Mouse (Mus musculus) embryonic facial prominence, embryonic 13.5 days (tissue): Measurements from ENCODE around the gene Foxp4. TPM values are rescaled to one million over a fixed set of nuclear protein-coding genes. Genes with fewer than 3 reads are reported as not detected.

Source experiments
- ATAC-seq: fragments of 200-750 bp; cut with Nextera tagmentation; 2 replicates; pipeline ENCODE4 v1.8.0; 2017; ENCODE audit warnings: low read depth; ENCODE audit not compliant: insufficient number of reproducible peaks, insufficient read depth, low FRiP score, low TSS enrichment
- H3K27ac ChIP-seq: fragments of 300-500 bp; sonication (generic); 2 replicates; pipeline ENCODE4 v1.5.1; 2015; ENCODE audit warnings: moderate library complexity, mild to moderate bottlenecking, inconsistent platforms
- H3K27me3 ChIP-seq: fragments of 300-500 bp; sonication (generic); 2 replicates; pipeline ENCODE4 v1.6.1; 2015; ENCODE audit warnings: mild to moderate bottlenecking, inconsistent platforms
- H3K36me3 ChIP-seq: fragments of 300-500 bp; sonication (generic); 2 replicates; pipeline ENCODE4 v1.6.1; 2015; ENCODE audit warnings: mild to moderate bottlenecking, inconsistent platforms
- H3K4me1 ChIP-seq: fragments of 300-500 bp; sonication (generic); 2 replicates; pipeline ENCODE4 v1.6.1; 2015; ENCODE audit warnings: inconsistent platforms
- H3K4me2 ChIP-seq: fragments of 300-500 bp; sonication (generic); 2 replicates; pipeline ENCODE4 v1.6.1; 2015; ENCODE audit warnings: moderate library complexity, mild to moderate bottlenecking, inconsistent platforms
- H3K4me3 ChIP-seq: fragments of 300-500 bp; sonication (generic); 2 replicates; pipeline ENCODE4 v1.5.1; 2015; ENCODE audit warnings: mild to moderate bottlenecking, inconsistent platforms
- H3K9ac ChIP-seq: fragments of 300-500 bp; sonication (generic); 2 replicates; pipeline ENCODE4 v1.6.1; 2015; ENCODE audit warnings: mild to moderate bottlenecking, inconsistent platforms
- H3K9me3 ChIP-seq: fragments of 300-500 bp; sonication (generic); 2 replicates; pipeline ENCODE4 v1.6.1; 2016; ENCODE audit warnings: inconsistent platforms
- WGBS: fragments of 180-500 bp; shearing (Covaris S2); methylation state at CpG from one replicate; pipeline ENCODE4 v1.1.7; 2015; ENCODE audit warnings: mixed read lengths; 5-methylcytosine and 5-hydroxymethylcytosine counted together
- polyA plus RNA-seq: library from polyadenylated mRNA; unstranded; fragments of >200 nt; fragmentation: Nextera tagmentation; extraction: Ambion mirVana; gene quantifications from 2 replicates; pipeline ENCODE4 v1.2.1, GENCODE M21; 2015

Gene Foxp4
- 18.9 and 19.8 TPM in 2 replicates for polyA plus RNA-seq

GRCm38 (mm10) chr17:47924383-47925339, at the start of gene Foxp4:
Foxp4 (minus strand) TSS chr17:47924645.
- Histone ChIP-seq H3K4me1 (peaks cover 39% of the 10 kb centered on the region), H3K4me3 (peak within 1 kb of the TSS; percentile 97), H3K36me3 (peaks cover 4% of the 10 kb centered on the region; the same call in 1 of the 2 replicates), H3K27ac (peak within 1 kb of the TSS; percentile 91), H3K4me2 (peak within 1 kb of the TSS; percentile 91), H3K27me3 (peaks cover 4% of the 10 kb centered on the region; the same call in 1 of the 2 replicates), H3K9me3 (no peaks in the 10 kb centered on the region), H3K9ac (peak within 1 kb of the TSS; percentile 95)
- WGBS: under 1% methylated on average over 84 of the region's 91 CpGs
- peak; percentile 83 for ATAC-seq

- Histone ChIP-seq H3K9ac (peak overlapping the region; percentile 61), H3K27ac (peak overlapping the region; percentile 91), H3K4me1 (peaks cover 42% of the 10 kb centered on the region), H3K4me3 (peak overlapping the region; percentile 39), H3K36me3 (no peaks in the 10 kb centered on the region), H3K4me2 (peak overlapping the region; percentile 68), H3K27me3 (peaks cover 24% of the 10 kb centered on the region), H3K9me3 (no peaks in the 10 kb centered on the region)
- WGBS: 3% methylated on average over 61 of the region's 61 CpGs
- ATAC-seq: no peak
Observed at GRCm38 (mm10) chr17:47973563-47974472, 49.4 kb upstream of the Foxp4 start.

- Histone ChIP-seq H3K4me2 (no peak overlapping the region), H3K27ac (no peak overlapping the region), H3K4me3 (no peak overlapping the region), H3K27me3 (no peaks in the 10 kb centered on the region), H3K9me3 (no peaks in the 10 kb centered on the region), H3K9ac (no peak overlapping the region), H3K4me1 (peaks cover 11% of the 10 kb centered on the region), H3K36me3 (no peaks in the 10 kb centered on the region)
- no peak; the same call in 1 of the 2 replicates for ATAC-seq
- 52% methylated on average over 10 of the region's 12 CpGs for WGBS
Observed at GRCm38 (mm10) chr17:47965885-47966505, 41.5 kb upstream of the Foxp4 start.

DNA sequence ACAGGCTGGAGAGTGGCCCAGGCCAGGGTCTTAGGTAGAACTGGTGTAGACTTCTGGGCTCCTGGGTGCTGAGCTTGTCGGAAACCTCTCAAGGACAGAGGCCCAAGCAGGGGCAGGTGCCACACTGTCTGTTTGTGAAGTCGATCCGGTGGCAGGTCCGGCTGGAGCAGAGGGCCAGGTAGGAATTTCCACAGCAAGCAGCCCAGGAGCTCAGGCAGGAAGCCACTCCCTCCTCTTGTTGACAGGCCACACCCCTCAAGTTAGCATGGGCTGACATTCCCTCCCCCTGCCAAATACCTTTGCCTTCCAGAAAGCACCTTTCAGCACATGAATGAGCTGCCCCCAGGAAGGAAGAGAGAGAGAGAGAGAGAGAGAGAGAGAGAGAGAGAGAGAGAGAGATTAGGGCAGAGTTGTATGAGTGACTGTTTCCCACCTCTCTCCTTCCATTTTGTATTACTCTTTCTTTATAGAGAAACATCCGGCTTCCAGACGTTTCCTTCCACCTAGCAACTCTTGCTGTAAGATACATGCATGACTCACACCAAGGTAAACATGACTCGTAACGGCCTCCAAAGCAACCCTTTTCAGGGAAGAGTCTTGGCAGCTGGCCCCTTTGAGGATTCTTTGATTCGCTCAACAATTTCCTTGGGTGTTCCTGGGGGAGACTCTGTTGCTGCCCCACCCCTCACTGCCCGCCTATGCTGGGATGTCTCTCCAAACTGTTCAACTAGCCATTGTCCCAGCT, 33.8 kb upstream of the Foxp4 start:
- peaks cover 20% of the 10 kb centered on the region for H3K4me1 ChIP-seq
- H3K36me3 ChIP-seq: no peaks in the 10 kb centered on the region
- peaks cover 8% of the 10 kb centered on the region for H3K27me3 ChIP-seq
- H3K9ac ChIP-seq: no peak overlapping the region
- no peak overlapping the region for H3K27ac ChIP-seq
- H3K4me3 ChIP-seq: no peak overlapping the region
- H3K4me2 ChIP-seq: no peak overlapping the region
- 38% methylated on average over 10 of the region's 10 CpGs for WGBS
- H3K9me3 ChIP-seq: no peaks in the 10 kb centered on the region
- ATAC-seq: no peak

GRCm38 (mm10) chr17:47956486-47956885, 32.0 kb upstream of the Foxp4 start:
- Histone ChIP-seq H3K27me3 (peaks cover 20% of the 10 kb centered on the region), H3K9me3 (no peaks in the 10 kb centered on the region), H3K9ac (no peak overlapping the region), H3K4me1 (peaks cover 36% of the 10 kb centered on the region), H3K36me3 (no peaks in the 10 kb centered on the region), H3K4me2 (no peak overlapping the region), H3K27ac (no peak overlapping the region), H3K4me3 (no peak overlapping the region)
- ATAC-seq: no peak
- WGBS: 91% methylated on average over 8 of the region's 8 CpGs

GRCm38 (mm10) chr17:47955054-47955741, 30.8 kb upstream of the Foxp4 start:
- no peak for ATAC-seq
- Histone ChIP-seq H3K27ac (no peak overlapping the region), H3K4me2 (no peak overlapping the region), H3K36me3 (no peaks in the 10 kb centered on the region), H3K4me1 (peaks cover 38% of the 10 kb centered on the region), H3K27me3 (peaks cover 23% of the 10 kb centered on the region), H3K9ac (no peak overlapping the region), H3K9me3 (no peaks in the 10 kb centered on the region), H3K4me3 (no peak overlapping the region)
- WGBS: 60% methylated on average over 12 of the region's 12 CpGs

- H3K9ac ChIP-seq: 0 out of 2 replicates have a peak overlapping the region, but pooled peaks have one; percentile 16
Observed at GRCm38 (mm10) chr17:47953231-47953630, 28.8 kb upstream of the Foxp4 start.

GRCm38 (mm10) chr17:47952368-47953081, 28.1 kb upstream of the Foxp4 start:
- no peaks in the 10 kb centered on the region for H3K36me3 ChIP-seq
- H3K4me1 ChIP-seq: peaks cover 29% of the 10 kb centered on the region
- peak overlapping the region; percentile 44 for H3K4me2 ChIP-seq
- no peaks in the 10 kb centered on the region for H3K9me3 ChIP-seq
- H3K9ac ChIP-seq: no peak overlapping the region
- no peak; the same call in 1 of the 2 replicates for ATAC-seq
- peak overlapping the region; percentile 29; the same call in 1 of the 2 replicates for H3K27ac ChIP-seq
- peaks cover 26% of the 10 kb centered on the region for H3K27me3 ChIP-seq
- no peak overlapping the region for H3K4me3 ChIP-seq
- WGBS: 10% methylated on average over 12 of the region's 12 CpGs

More at GRCm38 (mm10) chr17:47953231-47953630, 28.8 kb upstream of the Foxp4 start:
- Histone ChIP-seq H3K4me3 (no peak overlapping the region), H3K4me1 (peaks cover 34% of the 10 kb centered on the region), H3K27ac (0 out of 2 replicates have a peak overlapping the region, but pooled peaks have one; percentile 17), H3K4me2 (no peak overlapping the region), H3K36me3 (no peaks in the 10 kb centered on the region), H3K9me3 (no peaks in the 10 kb centered on the region), H3K27me3 (peaks cover 26% of the 10 kb centered on the region)
- no peak for ATAC-seq
- 26% methylated on average over 5 of the region's 5 CpGs for WGBS

DNA sequence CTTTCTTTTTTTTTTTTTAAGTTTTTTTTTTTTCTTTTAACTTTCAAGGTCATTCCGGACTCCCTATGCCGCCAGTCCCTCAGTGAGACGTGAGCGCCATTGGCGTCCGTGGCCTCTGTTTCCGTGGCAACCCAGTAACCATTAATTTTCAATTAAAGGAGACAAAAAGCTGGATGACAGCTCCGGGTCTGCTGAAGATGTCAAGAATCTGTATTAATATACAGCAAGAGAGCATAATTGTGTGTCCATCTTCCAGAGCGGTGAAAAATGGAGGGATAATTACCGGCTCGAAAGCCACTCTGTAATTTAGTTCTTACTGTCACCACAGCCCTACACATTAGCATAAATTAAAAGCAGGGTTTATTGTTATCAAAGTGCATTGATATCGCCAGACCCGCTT, 27.0 kb upstream of the Foxp4 start:
- ATAC-seq: no peak
- Histone ChIP-seq H3K4me2 (no peak overlapping the region), H3K4me3 (no peak overlapping the region), H3K36me3 (no peaks in the 10 kb centered on the region), H3K9me3 (no peaks in the 10 kb centered on the region), H3K27ac (no peak overlapping the region), H3K4me1 (peaks cover 37% of the 10 kb centered on the region), H3K27me3 (peaks cover 33% of the 10 kb centered on the region), H3K9ac (no peak overlapping the region)
- WGBS: 56% methylated on average over 13 of the region's 13 CpGs
